In the genomic region with DNA sequence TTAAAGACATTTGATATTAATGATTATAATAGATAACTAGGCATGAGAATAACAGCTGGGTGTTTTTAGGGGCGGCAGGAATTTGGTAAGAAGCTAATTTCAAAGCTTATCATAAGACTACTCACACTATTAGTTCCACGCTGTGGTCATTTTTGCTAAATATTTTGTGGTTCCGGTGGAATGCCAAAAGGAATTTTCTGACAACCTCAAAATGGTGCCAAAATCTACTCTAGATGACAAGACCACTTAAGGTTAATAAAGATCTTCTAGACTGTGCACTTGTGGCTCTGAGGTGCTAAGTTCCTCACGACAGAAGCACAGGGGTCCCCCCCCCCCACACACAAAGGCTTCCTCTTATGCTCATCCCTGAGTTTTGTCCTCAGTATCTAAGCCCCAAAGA, we compare ENCODE assay signal across 16 mouse cellular contexts. TPM values are rescaled to one million over a fixed set of nuclear protein-coding genes. Genes with fewer than 3 reads are reported as not detected.
"Had no signal": no experiment of that assay in that cellular context is flagged by ENCODE, and none has a peak within 500 bp of the region (broad histone marks: within the 10 kb centered on the region; RNA-seq: fewer than 3 reads in every experiment).

No protein-coding gene starts in this region.

- H3K36me3 ChIP-seq: neural tube, embryonic 15.5 days; stomach, embryonic 15.5 days had no signal

- H3K4me1 ChIP-seq: stomach, embryonic 15.5 days had no signal

- H3K27ac ChIP-seq: neural tube, embryonic 15.5 days; stomach, embryonic 15.5 days; stomach, postnatal 0 days had no signal

- H3K9ac ChIP-seq: neural tube, embryonic 15.5 days; stomach, embryonic 15.5 days had no signal

- H3K4me2 ChIP-seq: neural tube, embryonic 15.5 days; stomach, embryonic 15.5 days had no signal

- H3K9me3 ChIP-seq: neural tube, embryonic 15.5 days; stomach, embryonic 15.5 days had no signal

- H3K4me3 ChIP-seq: neural tube, embryonic 15.5 days; stomach, embryonic 15.5 days had no signal

- DNase-seq: retina, postnatal 1 day; right cerebral cortex, adult 18-20 months; right cerebral cortex, postnatal 14 days; right cerebral cortex, postnatal 25 days; right cerebral cortex, postnatal 4 days; spleen, adult 18-20 months; thymus, adult 18-20 months; thymus, adult 2 months; thymus, postnatal 14 days; thymus, postnatal 25 days; thymus, postnatal 36 days; thymus, postnatal 4 days had no signal

- H3K27me3 ChIP-seq: neural tube, embryonic 15.5 days; stomach, embryonic 15.5 days had no signal

RNA-seq across cellular contexts. Expression of a gene that starts 21.5 kb away (rescaled TPM):
- total RNA-seq: neutrophil, adult 5-6 weeks had no signal
